Mouse (Mus musculus) retina, adult 2 months (tissue): ENCODE results near the gene Ttc7b.

ENCODE experiments used
- DNase-seq: peaks from one replicate; pipeline ENCODE4 v3.0.0-alpha.2; 2012; ENCODE audit warnings: low read depth, low spot score

Ttc7b gene

GRCm38 (mm10) chr12:100305051-100305673 lies 215.5 kb downstream of the Ttc7b start:
- no peak for DNase-seq

- no peak for DNase-seq
These were observed 216.3 kb downstream of the Ttc7b start for GRCm38 (mm10) chr12:100304280-100304679.

GRCm38 (mm10) chr12:100303141-100303540 lies 217.5 kb downstream of the Ttc7b start:
- no peak for DNase-seq

GRCm38 (mm10) chr12:100300446-100300845 lies 220.2 kb downstream of the Ttc7b start:
- DNase-seq = no peak

GRCm38 (mm10) chr12:100299322-100299726 lies 221.3 kb downstream of the Ttc7b start:
- DNase-seq = no peak

GRCm38 (mm10) chr12:100298788-100299187 lies 221.8 kb downstream of the Ttc7b start:
- DNase-seq = no peak

- no peak for DNase-seq
These were observed 222.7 kb downstream of the Ttc7b start for GRCm38 (mm10) chr12:100297961-100298360.

GRCm38 (mm10) chr12:100294457-100294856 lies 226.2 kb downstream of the Ttc7b start:
- DNase-seq = no peak

GRCm38 (mm10) chr12:100293956-100294355 lies 226.7 kb downstream of the Ttc7b start:
- DNase-seq = no peak

- no peak for DNase-seq
These were observed 229.6 kb downstream of the Ttc7b start for GRCm38 (mm10) chr12:100290711-100291685.

GRCm38 (mm10) chr12:100290178-100290531 lies 230.5 kb downstream of the Ttc7b start:
- no peak for DNase-seq

- DNase-seq = no peak
These were observed 231.1 kb downstream of the Ttc7b start for GRCm38 (mm10) chr12:100289267-100290177.

GRCm38 (mm10) chr12:100288018-100288417 lies 232.6 kb downstream of the Ttc7b start:
- no peak for DNase-seq

GRCm38 (mm10) chr12:100287565-100287964 lies 233.1 kb downstream of the Ttc7b start:
- DNase-seq = no peak

GRCm38 (mm10) chr12:100283283-100283682 lies 237.3 kb downstream of the Ttc7b start:
- DNase-seq = no peak

GRCm38 (mm10) chr12:100282025-100282885 lies 238.4 kb downstream of the Ttc7b start:
- DNase-seq = no peak

GRCm38 (mm10) chr12:100280972-100281794 lies 239.4 kb downstream of the Ttc7b start:
- no peak for DNase-seq

- no peak for DNase-seq
These were observed 240.7 kb downstream of the Ttc7b start for GRCm38 (mm10) chr12:100279898-100280297.

GRCm38 (mm10) chr12:100278358-100278757 lies 242.3 kb downstream of the Ttc7b start:
- no peak for DNase-seq

- DNase-seq = no peak
These were observed 243.1 kb downstream of the Ttc7b start for GRCm38 (mm10) chr12:100277534-100277905.
